Mouse (Mus musculus): ENCODE measurements at regions not wholly inside any gene's neighbourhood (a gene's known extent, or its start where the extent isn't known, plus 50 kb on each side); places are given as distances from the start of the nearest gene placed in this dataset.

- DNase-seq: no peak
Observed at GRCm38 (mm10) chr12:97915026-97915425, 344.2 kb downstream of the Galc start.

GRCm38 (mm10) chr12:97912730-97913129, 346.5 kb downstream of the Galc start:
- no peak for DNase-seq

GRCm38 (mm10) chr12:97899266-97899665, 360.0 kb downstream of the Galc start:
- no peak for DNase-seq

GRCm38 (mm10) chr12:97898178-97898577, 361.1 kb downstream of the Galc start:
- DNase-seq: no peak

- no peak for DNase-seq
Observed at GRCm38 (mm10) chr12:97895981-97896380, 363.3 kb downstream of the Galc start.

- no peak for DNase-seq
Observed at GRCm38 (mm10) chr12:97888801-97889455, 370.3 kb downstream of the Galc start.

- DNase-seq: no peak
Observed at GRCm38 (mm10) chr12:97888291-97888800, 370.9 kb downstream of the Galc start.

GRCm38 (mm10) chr12:97882439-97882838, 376.8 kb downstream of the Galc start:
- no peak for DNase-seq

- DNase-seq: peak; percentile 1
Observed at GRCm38 (mm10) chr12:97872391-97872790, 386.9 kb downstream of the Galc start.

GRCm38 (mm10) chr12:97862921-97863320, 396.3 kb downstream of the Galc start:
- DNase-seq: no peak

- no peak for DNase-seq
Observed at GRCm38 (mm10) chr12:97836202-97836908, 422.9 kb downstream of the Galc start.

- DNase-seq: no peak
Observed at GRCm38 (mm10) chr12:97793364-97794120, 465.7 kb downstream of the Galc start.

- DNase-seq: no peak
Observed at GRCm38 (mm10) chr12:97783476-97783875, 475.8 kb downstream of the Galc start.

- no peak for DNase-seq
Observed at GRCm38 (mm10) chr12:97759116-97759515, 500.1 kb downstream of the Galc start.

GRCm38 (mm10) chr12:97758624-97759023, 500.6 kb downstream of the Galc start:
- DNase-seq: no peak

GRCm38 (mm10) chr12:97750166-97750565, 509.1 kb downstream of the Galc start:
- DNase-seq: no peak

GRCm38 (mm10) chr12:97740927-97741326, 518.3 kb downstream of the Galc start:
- DNase-seq: no peak

- no peak for DNase-seq
Observed at GRCm38 (mm10) chr12:97732078-97732580, 527.1 kb downstream of the Galc start.

- no peak for DNase-seq
Observed at GRCm38 (mm10) chr12:97720554-97720953, 538.7 kb downstream of the Galc start.

- no peak for DNase-seq
Observed at GRCm38 (mm10) chr12:97717812-97718211, 541.4 kb downstream of the Galc start.
